Mouse (Mus musculus) C2C12 (cell line): ENCODE measurements around the gene Hes2. TPM values are rescaled to one million over a fixed set of nuclear protein-coding genes. Genes with fewer than 3 reads are reported as not detected.
A peak's percentile ranks its signal among the peaks of the same experiment; 100 is the strongest.

Experiments used
- H3K27me3 ChIP-seq: one replicate; pipeline ENCODE4 v1.6.1; 2011; ENCODE audit not compliant: control insufficient read depth, insufficient read depth, insufficient read length
- H3K36me3 ChIP-seq: one replicate; pipeline ENCODE4 v1.6.1; 2011; ENCODE audit not compliant: control insufficient read depth, insufficient read depth
- H3K4me3 ChIP-seq: one replicate; pipeline ENCODE4 v1.5.1; 2011; ENCODE audit warnings: mild to moderate bottlenecking, control low read depth; ENCODE audit not compliant: poor library complexity, insufficient read depth, severe bottlenecking
- H3K79me2 ChIP-seq: one replicate; pipeline ENCODE4 v1.6.1; 2011; ENCODE audit not compliant: control insufficient read depth, insufficient read depth
- H3K79me3 ChIP-seq: one replicate; pipeline ENCODE4 v1.6.1; 2011; ENCODE audit warnings: low read depth, control low read depth
- H3ac ChIP-seq: one replicate; pipeline ENCODE3; 2011; ENCODE audit warnings: low read depth; ENCODE audit not compliant: control insufficient read depth, insufficient read length
- CEBPB ChIP-seq: IDR thresholded peaks from one replicate; pipeline ENCODE4 v1.6.1; 2011; ENCODE audit warnings: low read depth, mild to moderate bottlenecking, control low read depth, moderate library complexity
- CTCF ChIP-seq: IDR thresholded peaks from one replicate; pipeline ENCODE4 v1.5.1; 2011; ENCODE audit not compliant: control insufficient read depth, insufficient read depth, insufficient read length
- FOSL1 ChIP-seq: IDR thresholded peaks from one replicate; pipeline ENCODE4 v1.8.0; 2011; ENCODE audit warnings: mild to moderate bottlenecking, low read length; ENCODE audit not compliant: poor library complexity, insufficient read depth, severe bottlenecking
- MAX ChIP-seq: IDR thresholded peaks from one replicate; pipeline ENCODE4 v1.6.1; 2011; ENCODE audit warnings: mild to moderate bottlenecking, control low read depth
- MYOD1 ChIP-seq: IDR thresholded peaks from one replicate; pipeline ENCODE4 v1.6.1; 2011; ENCODE audit warnings: low read depth; ENCODE audit not compliant: control insufficient read depth, insufficient read length
- MYOG ChIP-seq: IDR thresholded peaks from one replicate; pipeline ENCODE4 v1.6.1; 2011; ENCODE audit not compliant: control insufficient read depth, insufficient read length; ENCODE audit errors: extremely low read depth
- USF1 ChIP-seq: IDR thresholded peaks from one replicate; pipeline ENCODE4 v1.6.1; 2011; ENCODE audit warnings: low read depth, mild to moderate bottlenecking, control low read depth, moderate library complexity
- polyA plus RNA-seq: library from polyadenylated mRNA; unstranded; fragments of >200 nt; fragmentation: generic; extraction: Trizol; gene quantifications from one replicate; pipeline ENCODE4 v1.2.1, GENCODE M21; 2012; ENCODE audit warnings: missing spikeins

The Hes2 gene
- polyA plus RNA-seq, 1 experiment, result not detected

- H3K4me3 ChIP-seq, result no peak overlapping the region
- H3K27me3 ChIP-seq, result peaks cover 14% of the 10 kb centered on the region
- no peaks in the 10 kb centered on the region for H3K79me2 ChIP-seq
- H3ac ChIP-seq, result no peak overlapping the region
- no peaks in the 10 kb centered on the region for H3K36me3 ChIP-seq
- TF ChIP-seq USF1 (no peak), CTCF (no peak), MYOD1 (no peak)
- no peaks in the 10 kb centered on the region for H3K79me3 ChIP-seq
Measured at GRCm38 (mm10) chr4:152135363-152135762, 23.3 kb upstream of the Hes2 start.

DNA sequence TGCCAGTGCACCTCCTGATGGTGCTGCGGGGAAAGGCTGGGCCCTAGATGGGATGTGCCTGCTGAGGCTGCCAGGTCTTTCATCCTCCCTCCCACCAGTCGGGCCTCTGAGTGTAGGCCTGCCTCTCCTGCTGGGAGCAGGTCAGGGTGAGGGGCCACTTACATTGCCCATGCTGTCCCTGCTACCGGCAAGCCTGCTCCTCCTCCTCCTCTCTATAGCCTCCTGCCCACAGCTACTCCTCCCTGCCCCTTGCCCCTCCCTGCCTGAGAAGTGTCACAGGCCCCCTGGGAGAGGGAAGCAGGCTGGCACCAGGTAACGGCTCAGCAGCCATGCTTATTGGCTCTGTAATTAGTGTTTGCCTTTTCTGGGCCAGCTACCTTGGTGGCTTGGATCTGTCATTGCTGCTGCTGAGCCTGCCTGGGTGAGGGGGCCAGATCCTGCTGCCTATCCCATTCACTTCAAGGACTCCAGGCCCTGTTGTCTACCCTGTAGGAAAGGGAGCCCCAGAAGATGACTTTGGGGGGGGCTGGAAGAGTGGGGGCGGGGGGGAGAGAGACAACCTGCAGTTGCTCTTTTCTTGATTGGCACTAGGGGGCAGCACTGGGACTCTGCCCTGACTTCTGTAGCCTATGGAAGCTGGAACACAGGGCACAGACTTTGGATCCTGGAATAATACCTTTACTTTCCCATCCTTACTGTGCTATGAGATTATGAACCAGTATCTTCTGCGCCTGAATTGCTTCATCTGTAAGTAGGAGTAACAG is 22.4 kb upstream of the Hes2 start:
- Histone ChIP-seq H3K79me3 (no peaks in the 10 kb centered on the region), H3K36me3 (no peaks in the 10 kb centered on the region), H3K79me2 (no peaks in the 10 kb centered on the region), H3K4me3 (no peak overlapping the region), H3ac (no peak overlapping the region), H3K27me3 (peaks cover 22% of the 10 kb centered on the region)
- TF ChIP-seq MYOG (no peak), CTCF (no peak), CEBPB (no peak), MAX (no peak), FOSL1 (no peak), USF1 (no peak), MYOD1 (no peak)

DNA sequence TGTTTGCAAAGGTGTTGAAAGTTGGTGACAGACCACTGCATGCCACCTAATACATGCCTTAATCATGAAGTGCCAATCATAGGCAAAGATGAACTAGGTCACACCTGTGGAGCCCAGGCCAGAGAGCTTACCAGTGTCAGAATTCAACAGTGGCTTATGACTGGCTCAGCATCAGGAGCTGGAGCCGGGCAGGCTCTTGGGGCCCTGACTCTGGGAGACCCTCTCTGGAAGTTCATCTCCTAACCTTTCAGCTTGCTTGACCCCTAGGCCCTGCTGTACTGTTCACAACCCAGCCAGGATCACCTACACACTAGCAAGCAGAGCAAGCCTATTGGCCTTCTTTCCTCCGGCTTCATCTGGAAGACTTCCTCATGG is 21.8 kb upstream of the Hes2 start:
- TF ChIP-seq CTCF (no peak), MYOD1 (no peak), USF1 (no peak), CEBPB (no peak), MYOG (no peak), FOSL1 (no peak), MAX (no peak)
- H3K27me3 ChIP-seq, result peaks cover 24% of the 10 kb centered on the region
- no peaks in the 10 kb centered on the region for H3K79me2 ChIP-seq

GRCm38 (mm10) chr4:152138497-152139260 is 20.0 kb upstream of the Hes2 start:
- no peaks in the 10 kb centered on the region for H3K79me3 ChIP-seq
- no peak overlapping the region for H3K4me3 ChIP-seq
- H3K36me3 ChIP-seq, result no peaks in the 10 kb centered on the region
- TF ChIP-seq MYOD1 (no peak), CTCF (peak; percentile 96)
- peaks cover 20% of the 10 kb centered on the region for H3K27me3 ChIP-seq
- H3K79me2 ChIP-seq, result no peaks in the 10 kb centered on the region
- H3ac ChIP-seq, result peak overlapping the region; percentile 50

More for the DNA sequence above, 21.8 kb upstream of the Hes2 start:
- H3K36me3 ChIP-seq, result no peaks in the 10 kb centered on the region
- H3ac ChIP-seq, result no peak overlapping the region
- no peaks in the 10 kb centered on the region for H3K79me3 ChIP-seq
- H3K4me3 ChIP-seq, result no peak overlapping the region

DNA sequence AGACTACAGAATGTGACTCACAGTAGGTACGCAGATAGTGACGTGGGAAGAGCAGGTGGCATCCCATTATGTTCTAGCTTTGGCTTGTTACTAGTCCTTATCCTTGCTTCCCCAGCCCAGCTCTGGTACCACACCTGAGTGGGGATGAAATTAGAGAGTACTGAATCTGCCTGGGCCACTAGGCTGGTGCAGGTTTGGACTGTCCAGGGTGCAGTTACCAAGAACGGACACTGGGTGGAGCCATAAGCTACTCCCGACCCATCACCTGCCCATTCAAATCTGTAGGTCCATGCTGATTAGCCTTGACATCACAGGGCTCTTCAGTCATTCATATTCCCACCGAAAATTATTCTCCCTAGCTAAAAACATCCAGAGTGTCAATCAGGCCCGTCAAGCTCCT is 18.2 kb upstream of the Hes2 start:
- H3K79me2 ChIP-seq, result no peaks in the 10 kb centered on the region
- no peak overlapping the region for H3ac ChIP-seq
- H3K36me3 ChIP-seq, result no peaks in the 10 kb centered on the region
- no peak for TF ChIP-seq MYOG
- TF ChIP-seq MAX, result no peak
- TF ChIP-seq CTCF, result peak; percentile 52
- TF ChIP-seq MYOD1, result no peak
- H3K4me3 ChIP-seq, result no peak overlapping the region
- no peaks in the 10 kb centered on the region for H3K79me3 ChIP-seq
- peaks cover 26% of the 10 kb centered on the region for H3K27me3 ChIP-seq

DNA sequence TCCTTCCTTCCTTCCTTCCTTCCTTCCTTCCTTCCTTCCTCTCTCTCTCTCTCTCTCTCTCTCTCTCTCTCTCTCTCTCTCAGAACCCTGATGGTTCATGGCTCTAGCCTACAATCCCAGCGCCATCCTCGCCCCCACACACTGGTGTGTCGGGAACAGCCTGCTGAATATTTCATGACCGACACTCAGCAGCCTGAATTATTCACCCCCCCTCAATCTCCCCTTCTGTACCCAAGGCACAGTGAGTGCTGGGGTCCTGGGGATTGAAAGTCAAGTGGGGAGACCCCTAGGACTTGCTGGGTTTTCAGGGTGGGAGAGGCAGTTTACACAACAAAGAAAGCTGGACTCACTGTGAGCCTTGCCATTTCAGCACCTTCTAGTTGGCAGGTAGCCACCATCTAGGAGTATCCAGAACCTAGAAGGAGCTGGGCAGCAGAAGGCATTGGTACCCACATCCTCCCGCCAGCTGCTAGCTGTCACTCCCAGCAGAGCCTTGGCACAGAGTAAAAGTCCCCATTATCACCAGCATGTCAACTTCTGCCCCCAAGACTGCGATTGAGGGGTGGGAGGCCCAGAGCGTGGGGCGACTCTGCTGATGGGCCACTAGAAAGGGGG is 17.0 kb upstream of the Hes2 start:
- TF ChIP-seq CEBPB, result no peak
- TF ChIP-seq USF1, result no peak
- TF ChIP-seq MYOG, result no peak
- TF ChIP-seq MYOD1, result no peak
- no peak for TF ChIP-seq CTCF
- no peak for TF ChIP-seq FOSL1
- no peak for TF ChIP-seq MAX
- Histone ChIP-seq H3K36me3 (no peaks in the 10 kb centered on the region), H3K79me3 (no peaks in the 10 kb centered on the region), H3ac (no peak overlapping the region), H3K27me3 (peaks cover 31% of the 10 kb centered on the region), H3K4me3 (no peak overlapping the region), H3K79me2 (no peaks in the 10 kb centered on the region)
